Mouse (Mus musculus): Measurements from ENCODE around the gene Dda1. TPM values are rescaled to one million over a fixed set of nuclear protein-coding genes. Genes with fewer than 3 reads are reported as not detected.

Gene Dda1
- polyA plus RNA-seq, 1 experiment from 2014 or later = 78.6 TPM

DNA sequence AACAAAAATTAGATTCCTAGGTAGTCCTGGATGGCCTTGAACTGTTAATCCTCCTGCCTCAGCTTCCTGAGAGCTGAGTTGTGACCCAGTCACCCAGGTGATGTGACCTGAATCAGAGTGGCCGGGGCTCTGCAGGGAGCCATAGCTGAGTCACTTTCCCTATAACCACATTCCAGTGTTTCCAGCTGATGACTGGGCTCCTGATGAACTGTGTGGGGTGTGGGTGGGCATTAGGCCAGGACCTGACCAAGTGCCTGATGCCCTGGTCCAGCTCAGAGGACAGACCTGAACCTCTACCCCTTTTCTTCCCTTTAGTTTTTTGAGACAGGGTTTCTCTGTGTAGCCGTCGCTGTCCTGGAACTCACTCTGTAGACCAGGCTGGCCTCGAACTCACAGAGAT, 36.3 kb downstream of the Dda1 start:
- H3K9me3 ChIP-seq (ENCODE audit: low read length) = no peaks in the 10 kb centered on the region
- H3K4me1 ChIP-seq (ENCODE audit: insufficient read depth, low read depth, low read length) = no peaks in the 10 kb centered on the region
- TF ChIP-seq CTCF (IDR thresholded peaks at IDR 0.05) (no peak), EP300 (IDR thresholded peaks at IDR 0.05) (no peak)
- H3K36me3 ChIP-seq (ENCODE audit: insufficient read depth, low read length) = no peaks in the 10 kb centered on the region
- 90% methylated on average over 4 of the region's 4 CpGs for WGBS
- no peak overlapping the region for H3K27ac ChIP-seq (ENCODE audit: low read length)
- H3K9ac ChIP-seq (replicated peaks; ENCODE audit: low read depth) = no peak overlapping the region
- DNase-seq (ENCODE audit: low spot score) = no peak
- no peak for ATAC-seq
- no peak overlapping the region for H3K4me2 ChIP-seq (replicated peaks; ENCODE audit: low read depth, low read length)
- H3K27me3 ChIP-seq (replicated peaks; ENCODE audit: insufficient read depth, low read length) = peaks cover 14% of the 10 kb centered on the region
- no peak overlapping the region for H3K4me3 ChIP-seq (ENCODE audit: low read depth, low read length)

- WGBS = 63% methylated on average over 4 of the region's 4 CpGs
- Histone ChIP-seq H3K4me2 (replicated peaks; ENCODE audit: low read depth, low read length) (no peak overlapping the region), H3K27me3 (replicated peaks; ENCODE audit: insufficient read depth, low read length) (peaks cover 14% of the 10 kb centered on the region), H3K9ac (replicated peaks; ENCODE audit: low read depth) (no peak overlapping the region), H3K4me3 (ENCODE audit: low read depth, low read length) (no peak overlapping the region), H3K36me3 (ENCODE audit: insufficient read depth, low read length) (no peaks in the 10 kb centered on the region), H3K9me3 (ENCODE audit: low read length) (no peaks in the 10 kb centered on the region), H3K27ac (ENCODE audit: low read length) (no peak overlapping the region), H3K4me1 (ENCODE audit: insufficient read depth, low read depth, low read length) (no peaks in the 10 kb centered on the region)
- no peak for ATAC-seq
- TF ChIP-seq EP300 (IDR thresholded peaks at IDR 0.05) = no peak
- TF ChIP-seq CTCF (IDR thresholded peaks at IDR 0.05) = no peak
- DNase-seq (ENCODE audit: low spot score) = no peak
Measured at GRCm38 (mm10) chr8:71505979-71506378, 37.0 kb downstream of the Dda1 start.

GRCm38 (mm10) chr8:71507589-71508104, 38.6 kb downstream of the Dda1 start:
- WGBS = under 1% methylated on average over 60 of the region's 61 CpGs

DNA sequence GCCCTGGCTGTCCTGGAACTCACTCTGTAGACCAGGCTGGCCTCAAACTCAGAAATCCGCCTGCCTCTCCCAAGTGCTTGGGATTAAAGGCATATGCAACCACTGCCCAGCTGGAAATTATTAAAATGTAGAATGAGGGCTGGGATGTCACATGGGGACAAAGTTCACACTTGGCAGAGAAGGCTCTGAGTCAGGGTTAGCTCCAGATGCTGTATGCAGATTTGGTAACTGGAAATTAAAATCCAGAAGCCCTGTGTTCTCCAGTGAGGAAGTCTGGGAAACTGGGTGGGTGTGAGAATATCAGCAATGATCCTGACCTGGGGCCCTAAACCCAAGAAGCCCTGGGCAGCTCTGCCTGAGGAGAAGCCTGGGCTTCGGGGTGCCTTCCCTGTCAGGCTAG, 40.3 kb downstream of the Dda1 start:
- Histone ChIP-seq H3K9me3 (ENCODE audit: low read length) (no peaks in the 10 kb centered on the region), H3K4me2 (replicated peaks; ENCODE audit: low read depth, low read length) (0 out of 2 replicates have a peak overlapping the region, but pooled peaks have one; percentile 43), H3K9ac (replicated peaks; ENCODE audit: low read depth) (no peak overlapping the region), H3K27me3 (replicated peaks; ENCODE audit: insufficient read depth, low read length) (peaks cover 14% of the 10 kb centered on the region), H3K4me3 (ENCODE audit: low read depth, low read length) (no peak overlapping the region), H3K27ac (ENCODE audit: low read length) (no peak overlapping the region), H3K4me1 (ENCODE audit: insufficient read depth, low read depth, low read length) (no peaks in the 10 kb centered on the region), H3K36me3 (ENCODE audit: insufficient read depth, low read length) (no peaks in the 10 kb centered on the region)
- 70% methylated on average over 2 of the region's 2 CpGs for WGBS
- no peak for ATAC-seq
- TF ChIP-seq EP300 (IDR thresholded peaks at IDR 0.05) (no peak), CTCF (IDR thresholded peaks at IDR 0.05) (no peak)
- no peak for DNase-seq (ENCODE audit: low spot score)

More at GRCm38 (mm10) chr8:71507589-71508104, 38.6 kb downstream of the Dda1 start:
- Histone ChIP-seq H3K9ac (replicated peaks; ENCODE audit: low read depth) (no peak overlapping the region), H3K4me3 (ENCODE audit: low read depth, low read length) (peak overlapping the region; percentile 33), H3K27ac (ENCODE audit: low read length) (no peak overlapping the region), H3K27me3 (replicated peaks; ENCODE audit: insufficient read depth, low read length) (peaks cover 14% of the 10 kb centered on the region), H3K4me2 (replicated peaks; ENCODE audit: low read depth, low read length) (peak overlapping the region; percentile 54), H3K4me1 (ENCODE audit: insufficient read depth, low read depth, low read length) (no peaks in the 10 kb centered on the region), H3K36me3 (ENCODE audit: insufficient read depth, low read length) (no peaks in the 10 kb centered on the region), H3K9me3 (ENCODE audit: low read length) (no peaks in the 10 kb centered on the region)
- TF ChIP-seq EP300 (IDR thresholded peaks at IDR 0.05) = no peak
- TF ChIP-seq CTCF (IDR thresholded peaks at IDR 0.05) = no peak
- ATAC-seq (peak; percentile 64), DNase-seq (ENCODE audit: low spot score) (peak; percentile 86)

GRCm38 (mm10) chr8:71511644-71512043, 42.6 kb downstream of the Dda1 start, which contains the start of gene Plvap:
Gene Plvap (minus strand): TSS chr8:71511752.
- TF ChIP-seq CTCF (IDR thresholded peaks at IDR 0.05) (no peak; the same call in 1 of the 2 replicates), EP300 (IDR thresholded peaks at IDR 0.05) (peak; percentile 86)
- WGBS = 13% methylated on average over 14 of the region's 14 CpGs
- no peaks in the 10 kb centered on the region for H3K4me1 ChIP-seq (ENCODE audit: insufficient read depth, low read depth, low read length)
- peak; percentile 73 for DNase-seq (ENCODE audit: low spot score)
- no peaks in the 10 kb centered on the region for H3K9me3 ChIP-seq (ENCODE audit: low read length)
- no peaks in the 10 kb centered on the region for H3K36me3 ChIP-seq (ENCODE audit: insufficient read depth, low read length)
- ATAC-seq = peak; percentile 88
- H3K4me2 ChIP-seq (replicated peaks; ENCODE audit: low read depth, low read length) = peak within 1 kb of the TSS; percentile 43
- peak within 1 kb of the TSS; percentile 35 for H3K4me3 ChIP-seq (ENCODE audit: low read depth, low read length)
- peaks cover 14% of the 10 kb centered on the region for H3K27me3 ChIP-seq (replicated peaks; ENCODE audit: insufficient read depth, low read length)
- H3K9ac ChIP-seq (replicated peaks; ENCODE audit: low read depth) = no peak within 1 kb of the TSS
- no peak within 1 kb of the TSS for H3K27ac ChIP-seq (ENCODE audit: low read length)

GRCm38 (mm10) chr8:71513018-71513754, 44.2 kb downstream of the Dda1 start:
- no peak for TF ChIP-seq CTCF (IDR thresholded peaks at IDR 0.05)
- TF ChIP-seq EP300 (IDR thresholded peaks at IDR 0.05) = no peak
- no peaks in the 10 kb centered on the region for H3K4me1 ChIP-seq (ENCODE audit: insufficient read depth, low read depth, low read length)
- H3K27ac ChIP-seq (ENCODE audit: low read length) = no peak overlapping the region
- H3K9me3 ChIP-seq (ENCODE audit: low read length) = no peaks in the 10 kb centered on the region
- DNase-seq (ENCODE audit: low spot score) = peak; percentile 42
- H3K4me3 ChIP-seq (ENCODE audit: low read depth, low read length) = no peak overlapping the region
- 62% methylated on average over 15 of the region's 15 CpGs for WGBS
- ATAC-seq = 0 out of 2 replicates have a peak, but pooled peaks have one; percentile 5
- H3K9ac ChIP-seq (replicated peaks; ENCODE audit: low read depth) = no peak overlapping the region
- H3K27me3 ChIP-seq (replicated peaks; ENCODE audit: insufficient read depth, low read length) = 0 out of 2 replicates have a peak, but pooled peaks cover 4% of the 10 kb centered on the region
- no peak overlapping the region for H3K4me2 ChIP-seq (replicated peaks; ENCODE audit: low read depth, low read length)
- H3K36me3 ChIP-seq (ENCODE audit: insufficient read depth, low read length) = no peaks in the 10 kb centered on the region

All from lung, postnatal 0 days (tissue).